Mouse (Mus musculus) bone marrow, adult 2 months (tissue): ENCODE data around the gene Fam222a. TPM values are rescaled to one million over a fixed set of nuclear protein-coding genes. Genes with fewer than 3 reads are reported as not detected.

Source experiments
- H3K27ac ChIP-seq: fragments of 200-500 bp; 2 replicates; pipeline ENCODE4 v1.5.1; 2012; ENCODE audit warnings: low read depth, mild to moderate bottlenecking, control low read depth, inconsistent platforms, low read length; ENCODE audit not compliant: control insufficient read depth, poor library complexity, insufficient read depth
- H3K4me1 ChIP-seq: fragments of 200-500 bp; 2 replicates; pipeline ENCODE4 v1.6.1; 2011; ENCODE audit warnings: low read length; ENCODE audit not compliant: control insufficient read depth, insufficient read depth
- H3K4me3 ChIP-seq: fragments of 200-500 bp; replicated peaks from 2 replicates; pipeline ENCODE3; 2011; ENCODE audit warnings: mild to moderate bottlenecking, low read depth, low read length, control low read depth; ENCODE audit not compliant: control insufficient read depth
- CTCF ChIP-seq: fragments of 200-500 bp; IDR thresholded peaks from 2 replicates; pipeline ENCODE4 v1.5.1; 2011; ENCODE audit warnings: low read length, control low read depth; ENCODE audit not compliant: control insufficient read depth, insufficient read depth
- POLR2A ChIP-seq: fragments of 200-500 bp; IDR thresholded peaks from 2 replicates; pipeline ENCODE4 v1.6.1; 2011; ENCODE audit warnings: low read depth, mild to moderate bottlenecking, control low read depth, low read length, borderline replicate concordance; ENCODE audit not compliant: control insufficient read depth
- WGBS: fragments of 180-500 bp; shearing (Covaris S2); methylation state at CpG from one replicate; pipeline ENCODE4 v1.1.7; 2018; 5-methylcytosine and 5-hydroxymethylcytosine counted together
- polyA plus RNA-seq: library from polyadenylated mRNA; stranded (reverse); fragments of >200 nt; gene quantifications from 2 replicates; pipeline ENCODE4 v1.2.4, GENCODE M21; 2011; ENCODE audit warnings: low replicate concordance; ENCODE audit not compliant: missing spikeins, insufficient read depth, insufficient read length

Fam222a gene
- polyA plus RNA-seq, 1 experiment = not detected

DNA sequence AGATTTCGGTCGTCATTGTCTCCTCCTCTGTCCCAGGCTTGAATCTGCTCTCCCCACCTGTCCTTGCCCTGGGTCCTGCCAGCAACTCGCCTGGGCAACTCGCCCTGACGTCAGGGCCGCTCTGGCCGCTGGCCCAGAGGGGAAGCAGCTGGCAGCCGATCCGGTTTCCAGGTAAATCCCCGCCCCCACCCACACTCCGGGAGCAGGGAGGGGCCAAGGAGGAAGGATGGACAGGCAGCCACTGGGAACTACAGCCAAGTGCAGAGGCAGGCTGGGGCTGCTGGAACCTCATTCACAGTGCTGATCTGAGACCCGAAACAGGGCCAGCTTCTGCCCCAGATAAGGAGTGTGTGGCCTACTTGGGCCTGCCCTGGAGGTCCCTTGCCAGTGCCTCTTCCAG lies 2.5 kb upstream of the Fam222a start:
- 8% methylated on average over 12 of the region's 12 CpGs for WGBS
- no peaks in the 10 kb centered on the region for H3K4me1 ChIP-seq
- no peak for TF ChIP-seq POLR2A
- no peak for TF ChIP-seq CTCF
- H3K27ac ChIP-seq = no peak overlapping the region
- H3K4me3 ChIP-seq = no peak overlapping the region

DNA sequence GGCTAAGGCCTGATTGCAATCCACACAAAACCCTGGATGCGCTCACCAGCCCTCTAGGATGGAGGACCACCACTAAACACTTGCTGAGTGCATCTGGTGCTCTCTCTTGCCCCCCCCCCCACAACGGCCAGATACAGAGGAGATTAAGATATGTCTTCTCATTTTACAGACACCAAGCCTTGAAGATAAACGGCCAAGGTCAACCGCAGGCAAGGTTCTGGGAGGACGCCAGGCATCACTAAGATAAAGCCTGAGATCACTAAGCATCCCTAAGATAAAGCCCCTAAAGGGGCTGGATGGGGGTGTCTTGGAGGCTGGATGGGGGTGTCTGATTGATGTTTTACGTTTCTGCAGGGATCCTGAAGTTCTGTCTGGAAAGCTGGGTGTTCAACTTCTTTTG lies 2.1 kb upstream of the Fam222a start:
- TF ChIP-seq CTCF (no peak), POLR2A (no peak)
- 50% methylated on average over 6 of the region's 6 CpGs for WGBS
- Histone ChIP-seq H3K4me3 (no peak overlapping the region), H3K27ac (no peak overlapping the region), H3K4me1 (no peaks in the 10 kb centered on the region)

DNA sequence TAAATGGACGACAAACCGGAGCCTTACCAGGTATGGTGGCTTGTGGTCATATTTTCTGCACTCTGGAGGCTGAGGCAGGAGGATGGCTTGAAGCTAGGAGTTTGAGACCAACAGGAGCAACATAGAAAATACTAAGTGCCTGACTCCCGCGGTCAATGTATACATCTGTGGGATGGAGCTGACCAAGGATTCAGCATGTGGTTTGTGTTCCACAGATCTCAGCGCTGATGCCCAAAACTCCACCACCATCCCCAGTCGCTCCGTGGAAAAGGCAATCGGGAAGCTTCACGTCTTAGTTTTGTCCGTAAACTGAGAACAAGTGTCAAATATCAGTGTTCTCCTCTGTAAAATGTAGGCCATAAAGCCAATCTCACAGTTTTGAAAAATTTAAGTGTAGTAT lies 1.4 kb upstream of the Fam222a start:
- H3K4me1 ChIP-seq = no peaks in the 10 kb centered on the region

DNA sequence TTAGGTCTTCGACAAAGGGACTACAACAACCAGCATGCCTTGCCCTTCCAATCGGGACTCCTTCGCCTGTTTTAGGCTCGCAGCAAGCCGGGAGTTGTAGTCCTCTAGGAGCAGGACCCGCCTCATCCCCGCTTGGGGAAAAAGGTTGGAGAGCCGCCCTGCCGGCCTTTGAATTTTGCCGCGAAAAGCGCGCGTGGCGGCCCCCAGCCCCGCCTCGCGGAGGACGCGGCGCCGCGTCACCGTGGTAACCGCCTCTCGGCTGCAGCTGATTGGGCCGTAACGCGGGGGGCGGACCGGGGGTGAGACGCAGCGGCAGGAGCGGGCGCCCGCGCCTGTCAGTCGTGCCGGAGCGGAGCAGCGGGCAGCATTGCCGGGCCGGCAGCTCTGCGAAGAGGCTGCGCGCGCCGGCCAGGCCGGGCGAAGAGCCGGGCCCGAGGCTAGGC lies 720 bp upstream of the Fam222a start:
- TF ChIP-seq CTCF (no peak), POLR2A (peak; percentile 47; the same call in 1 of the 2 replicates)
- Histone ChIP-seq H3K27ac (peak overlapping the region; percentile 38; the same call in 1 of the 2 replicates), H3K4me1 (no peaks in the 10 kb centered on the region), H3K4me3 (peak overlapping the region; percentile 74)
- under 1% methylated on average over 52 of the region's 52 CpGs for WGBS

More for the DNA sequence above, 1.4 kb upstream of the Fam222a start:
- TF ChIP-seq CTCF (no peak), POLR2A (no peak)
- WGBS = 85% methylated on average over 10 of the region's 10 CpGs
- Histone ChIP-seq H3K27ac (no peak overlapping the region), H3K4me3 (no peak overlapping the region)

DNA sequence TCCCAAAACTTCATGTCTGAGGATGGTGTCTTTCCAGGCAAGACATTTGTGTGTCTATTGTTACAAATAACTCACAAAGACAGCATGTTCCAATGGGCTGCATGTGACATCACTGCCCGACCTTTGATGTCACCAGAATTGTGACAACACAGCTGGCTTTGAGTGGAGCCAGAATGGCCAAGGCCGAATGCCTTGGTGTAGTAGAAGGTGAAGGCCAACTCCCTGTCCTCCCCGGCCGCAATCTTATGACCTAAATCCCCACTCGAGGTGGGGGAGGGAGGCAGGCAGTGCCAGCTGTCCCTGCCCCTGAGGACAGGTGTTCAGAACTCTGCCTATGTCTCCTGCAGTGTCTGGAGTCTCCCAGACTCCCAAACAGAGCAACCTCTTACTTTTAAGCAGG lies 1.0 kb downstream of the Fam222a start:
- Histone ChIP-seq H3K27ac (no peak overlapping the region), H3K4me1 (no peaks in the 10 kb centered on the region), H3K4me3 (no peak overlapping the region)
- WGBS = 47% methylated on average over 5 of the region's 5 CpGs
- no peak for TF ChIP-seq POLR2A
- TF ChIP-seq CTCF = no peak

DNA sequence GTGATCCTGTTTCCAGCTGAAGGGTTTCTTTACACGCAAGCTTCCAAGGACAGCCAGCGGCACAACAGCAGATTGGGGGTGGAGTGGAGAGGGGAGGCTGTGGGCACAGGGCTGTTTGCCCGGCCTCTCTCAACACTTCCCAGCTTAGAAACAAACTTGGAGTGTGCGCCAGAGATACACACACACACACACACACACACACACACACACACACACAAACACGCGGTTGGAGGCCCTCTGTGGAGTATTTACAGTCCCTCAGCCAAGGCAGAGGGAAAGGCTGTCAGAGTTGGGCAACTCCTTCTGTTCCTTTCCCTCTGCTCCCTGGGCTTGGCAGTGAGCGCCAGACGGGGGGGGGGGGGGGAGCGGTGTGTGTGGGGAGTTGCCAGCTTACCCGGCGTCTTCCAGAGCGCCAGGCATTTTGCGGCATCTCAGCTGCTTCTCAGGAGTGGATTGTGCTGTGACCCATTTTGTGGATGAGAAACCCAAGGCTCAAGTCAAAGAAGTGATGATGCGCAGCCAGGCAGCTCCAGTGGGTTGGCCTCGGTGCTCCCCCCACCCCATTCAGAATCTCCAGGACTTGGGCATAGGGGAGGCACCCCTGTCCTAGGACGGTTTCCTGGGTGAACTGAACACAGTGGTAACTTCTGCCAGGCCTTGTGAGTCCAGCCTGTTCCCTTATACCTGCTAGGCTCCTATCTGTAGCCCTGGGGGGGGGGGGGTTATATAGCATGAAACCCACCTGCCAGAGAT lies 2.3 kb downstream of the Fam222a start:
- no peak for TF ChIP-seq CTCF
- TF ChIP-seq POLR2A = no peak
- 64% methylated on average over 13 of the region's 16 CpGs for WGBS
- H3K4me1 ChIP-seq = no peaks in the 10 kb centered on the region
- H3K27ac ChIP-seq = no peak overlapping the region
- no peak overlapping the region for H3K4me3 ChIP-seq

DNA sequence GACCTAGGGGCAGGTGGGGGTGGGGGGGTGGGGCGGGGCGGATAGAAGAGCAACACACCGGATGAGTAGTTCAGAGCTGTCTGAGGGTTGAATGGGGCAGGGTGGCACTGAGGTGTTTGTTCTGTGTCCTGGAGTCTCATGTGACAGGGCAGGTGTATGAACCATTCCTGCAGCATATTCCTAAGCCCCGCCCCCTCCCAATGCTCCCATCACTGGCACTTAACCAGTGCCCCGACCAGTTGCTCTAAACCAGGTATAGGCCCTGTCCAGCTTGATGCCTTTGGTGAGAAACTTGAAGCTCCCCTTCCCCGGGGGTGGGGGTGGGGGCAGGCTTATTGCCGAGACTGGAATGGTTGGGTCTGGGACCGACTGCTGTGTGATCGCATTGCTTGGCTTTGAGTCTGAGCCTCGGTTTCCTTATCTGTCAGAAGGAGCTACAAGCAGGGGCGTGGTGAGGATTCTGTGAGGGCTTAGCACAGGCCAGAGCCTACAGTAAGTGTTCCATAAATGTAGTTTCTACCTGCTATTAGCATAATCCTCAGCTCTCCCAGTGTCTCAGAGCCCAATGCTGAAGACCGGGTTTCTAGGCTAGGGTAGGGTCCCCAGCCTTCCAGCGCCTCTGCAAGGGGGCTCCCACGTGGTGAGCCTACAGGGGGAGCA lies 3.1 kb downstream of the Fam222a start:
- Histone ChIP-seq H3K4me1 (no peaks in the 10 kb centered on the region), H3K27ac (no peak overlapping the region), H3K4me3 (no peak overlapping the region)
- TF ChIP-seq POLR2A (no peak), CTCF (no peak)
- 27% methylated on average over 14 of the region's 14 CpGs for WGBS

DNA sequence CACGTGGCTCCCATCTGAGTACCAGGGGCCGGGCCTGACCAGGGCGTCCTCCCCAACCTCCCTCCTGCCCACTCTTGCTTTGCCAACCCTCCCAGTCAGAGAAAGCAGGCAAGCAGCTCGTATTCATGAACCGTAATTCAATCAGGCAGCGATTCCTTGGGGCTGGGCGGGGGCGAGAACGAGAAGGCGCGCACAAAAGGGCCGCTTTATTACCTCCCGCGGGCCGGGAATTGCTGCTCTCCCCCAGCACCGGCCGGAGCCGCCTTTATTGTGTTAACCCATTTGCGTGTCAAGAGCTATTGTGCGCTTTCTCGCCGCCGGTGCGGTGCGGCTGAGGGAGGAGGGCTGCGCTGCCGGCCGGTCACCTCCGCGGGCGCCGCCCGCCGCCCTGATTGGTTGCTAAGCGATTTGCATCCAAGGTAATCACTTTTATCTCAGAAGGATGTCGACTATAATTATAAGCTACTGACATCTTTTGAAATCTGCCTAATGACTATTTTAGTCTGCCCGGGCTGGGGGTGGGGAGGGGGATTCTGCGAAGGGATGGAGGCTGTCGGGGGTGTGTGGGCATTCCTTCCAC lies 3.7 kb downstream of the Fam222a start:
- 5% methylated on average over 39 of the region's 39 CpGs for WGBS
- H3K27ac ChIP-seq = no peak overlapping the region
- no peak overlapping the region for H3K4me3 ChIP-seq
- H3K4me1 ChIP-seq = no peaks in the 10 kb centered on the region
- TF ChIP-seq CTCF (no peak), POLR2A (no peak)

DNA sequence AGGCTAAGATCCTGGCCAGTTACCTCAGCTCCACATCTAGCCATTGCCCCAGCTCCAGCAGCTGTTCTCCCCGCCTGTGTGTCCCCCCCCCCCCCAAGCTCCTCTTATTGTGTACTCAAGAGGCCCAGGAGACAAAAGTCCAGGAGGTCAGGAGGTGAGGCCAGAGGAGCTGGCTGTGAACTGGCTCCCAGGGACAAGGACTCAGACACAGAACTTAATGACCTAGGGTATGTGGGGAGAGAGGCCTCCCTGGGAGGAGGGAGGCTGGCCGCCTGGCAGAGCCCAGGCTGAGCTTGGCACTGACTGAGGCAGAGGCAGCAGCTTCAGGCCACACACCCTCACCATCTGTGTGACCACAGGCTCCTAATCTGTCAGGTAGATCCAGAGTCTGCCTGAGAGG lies 5.2 kb downstream of the Fam222a start:
- Histone ChIP-seq H3K4me1 (no peaks in the 10 kb centered on the region), H3K4me3 (no peak overlapping the region), H3K27ac (no peak overlapping the region)
- 77% methylated on average over 2 of the region's 2 CpGs for WGBS
- TF ChIP-seq CTCF = no peak
- TF ChIP-seq POLR2A = no peak
